Mouse (Mus musculus) cerebellum, adult 8-10 months (tissue): ENCODE measurements around the gene Hpcal4.
"Not testable (repeated sequence)": the region's sequence is repeated elsewhere in the genome, so short reads cannot be mapped to it uniquely, and the experiment has no call there.

Experiments
- DNase-seq: peaks from one replicate; pipeline ENCODE4 v3.0.0; 2022

Hpcal4 gene

GRCm38 (mm10) chr4:123182328-123183238 is at the start of gene Hpcal4:
TSS of gene Hpcal4 (plus strand) at chr4:123183227.
- peak; percentile 37 for DNase-seq

- no peak for DNase-seq
Observed at GRCm38 (mm10) chr4:123137551-123137950, 45.5 kb upstream of the Hpcal4 start.

- peak; percentile 66 for DNase-seq
Observed at GRCm38 (mm10) chr4:123139513-123140154, 43.4 kb upstream of the Hpcal4 start, which contains the start of gene Ppie. TSS of gene Ppie (minus strand) at chr4:123139951.

GRCm38 (mm10) chr4:123147446-123148150 is 35.4 kb upstream of the Hpcal4 start:
- DNase-seq: no peak

GRCm38 (mm10) chr4:123152003-123152402 is 31.0 kb upstream of the Hpcal4 start:
- DNase-seq: no peak

GRCm38 (mm10) chr4:123152976-123153375 is 30.1 kb upstream of the Hpcal4 start:
- DNase-seq: no peak

GRCm38 (mm10) chr4:123155004-123155403 is 28.0 kb upstream of the Hpcal4 start:
- peak; percentile 40 for DNase-seq

- no peak for DNase-seq
Observed at GRCm38 (mm10) chr4:123155427-123155826, 27.6 kb upstream of the Hpcal4 start.

- DNase-seq: no peak
Observed at GRCm38 (mm10) chr4:123155840-123156239, 27.2 kb upstream of the Hpcal4 start.

GRCm38 (mm10) chr4:123160571-123160970 is 22.5 kb upstream of the Hpcal4 start:
- no peak for DNase-seq

GRCm38 (mm10) chr4:123161251-123161650 is 21.8 kb upstream of the Hpcal4 start:
- DNase-seq: not testable (repeated sequence)

- DNase-seq: no peak
Observed at GRCm38 (mm10) chr4:123162305-123162917, 20.6 kb upstream of the Hpcal4 start.

GRCm38 (mm10) chr4:123164157-123164556 is 18.9 kb upstream of the Hpcal4 start:
- no peak for DNase-seq

GRCm38 (mm10) chr4:123171811-123172210 is 11.2 kb upstream of the Hpcal4 start:
- DNase-seq: no peak

GRCm38 (mm10) chr4:123183239-123184056 is 421 bp downstream of the Hpcal4 start:
- peak; percentile 90 for DNase-seq

GRCm38 (mm10) chr4:123184816-123185215 is 1.8 kb downstream of the Hpcal4 start:
- no peak for DNase-seq

- no peak for DNase-seq
Observed at GRCm38 (mm10) chr4:123192336-123192735, 9.3 kb downstream of the Hpcal4 start.

- no peak for DNase-seq
Observed at GRCm38 (mm10) chr4:123193791-123194190, 10.8 kb downstream of the Hpcal4 start.

GRCm38 (mm10) chr4:123196695-123197094 is 13.7 kb downstream of the Hpcal4 start:
- no peak for DNase-seq

GRCm38 (mm10) chr4:123200771-123201185 is 17.8 kb downstream of the Hpcal4 start:
- peak; percentile 83 for DNase-seq

GRCm38 (mm10) chr4:123201186-123202093 is 18.4 kb downstream of the Hpcal4 start, which contains the start of gene Nt5c1a:
TSS of gene Nt5c1a (plus strand) at chr4:123201504.
- DNase-seq: peak; percentile 65
